Mouse (Mus musculus): ENCODE results near the gene Zcwpw1. TPM values are rescaled to one million over a fixed set of nuclear protein-coding genes. Genes with fewer than 3 reads are reported as not detected.
"Not testable (repeated sequence)": the region's sequence is repeated elsewhere in the genome, so short reads cannot be mapped to it uniquely, and the experiment has no call there.

The Zcwpw1 gene
- polyA plus RNA-seq, 1 experiment from 2014 or later, result 2.4 TPM

GRCm38 (mm10) chr5:137868600-137868999 is 81.0 kb downstream of the Zcwpw1 start:
- not testable (repeated sequence) for H3K36me3 ChIP-seq (ENCODE audit: insufficient read depth, low read length); H3K9me3 ChIP-seq (ENCODE audit: low read length); H3K9ac ChIP-seq (replicated peaks; ENCODE audit: low read depth); H3K4me1 ChIP-seq (ENCODE audit: insufficient read depth, low read depth, low read length); H3K27ac ChIP-seq (ENCODE audit: low read length); H3K4me2 ChIP-seq (replicated peaks; ENCODE audit: low read depth, low read length); DNase-seq (ENCODE audit: low spot score); H3K4me3 ChIP-seq (ENCODE audit: low read depth, low read length); H3K27me3 ChIP-seq (replicated peaks; ENCODE audit: insufficient read depth, low read length)
- peak; percentile 83 for ATAC-seq
- 27% methylated on average over 2 of the region's 2 CpGs for WGBS

GRCm38 (mm10) chr5:137871644-137872380 is 84.2 kb downstream of the Zcwpw1 start, which contains the start of gene Pilrb2:
Gene Pilrb2, minus strand, starts transcription at chr5:137871815.
- not testable (repeated sequence) for DNase-seq (ENCODE audit: low spot score); H3K4me3 ChIP-seq (ENCODE audit: low read depth, low read length)

More at GRCm38 (mm10) chr5:137871644-137872380, 84.2 kb downstream of the Zcwpw1 start, which contains the start of gene Pilrb2:
- ATAC-seq; H3K36me3 ChIP-seq (ENCODE audit: insufficient read depth, low read length); H3K27ac ChIP-seq (ENCODE audit: low read length); H3K9me3 ChIP-seq (ENCODE audit: low read length); H3K27me3 ChIP-seq (replicated peaks; ENCODE audit: insufficient read depth, low read length); H3K4me1 ChIP-seq (ENCODE audit: insufficient read depth, low read depth, low read length); H3K4me2 ChIP-seq (replicated peaks; ENCODE audit: low read depth, low read length); H3K9ac ChIP-seq (replicated peaks; ENCODE audit: low read depth): not testable (repeated sequence)
- WGBS, result 67% methylated on average over 2 of the region's 3 CpGs

Other genes starting within 250 kb of the Zcwpw1 start
- gene Actl6b, start 234.3 kb upstream of the Zcwpw1 start, polyA plus RNA-seq (2015; fragmentation: Nextera tagmentation; extraction: Ambion mirVana), result 0.15 TPM in 1 of 2 replicates, not detected in the other
- gene Tfr2, start 218.0 kb upstream of the Zcwpw1 start, polyA plus RNA-seq (2015; fragmentation: Nextera tagmentation; extraction: Ambion mirVana), result 0.33 and 0.87 TPM in 2 replicates
- 32.1 and 33.7 TPM in 2 replicates for gene Mospd3, start 186.7 kb upstream of the Zcwpw1 start, polyA plus RNA-seq (2015; fragmentation: Nextera tagmentation; extraction: Ambion mirVana)
- 86.6 and 101 TPM in 2 replicates for gene Pcolce, start 174.0 kb upstream of the Zcwpw1 start, polyA plus RNA-seq (2015; fragmentation: Nextera tagmentation; extraction: Ambion mirVana)
- 0.19 and 0.51 TPM in 2 replicates for gene Fbxo24, start 158.8 kb upstream of the Zcwpw1 start, polyA plus RNA-seq (2015; fragmentation: Nextera tagmentation; extraction: Ambion mirVana)
- 47.4 and 50.7 TPM in 2 replicates for gene Lrch4, start 158.7 kb upstream of the Zcwpw1 start, polyA plus RNA-seq (2015; fragmentation: Nextera tagmentation; extraction: Ambion mirVana)
- 11.6 and 12.3 TPM in 2 replicates for gene Gm20605, start 158.6 kb upstream of the Zcwpw1 start, polyA plus RNA-seq (2015; fragmentation: Nextera tagmentation; extraction: Ambion mirVana)
- 12.3 and 13.2 TPM in 2 replicates for gene Sap25, start 146.5 kb upstream of the Zcwpw1 start, polyA plus RNA-seq (2015; fragmentation: Nextera tagmentation; extraction: Ambion mirVana)
- 0.80 and 0.96 TPM in 2 replicates for gene Irs3, start 142.1 kb upstream of the Zcwpw1 start, polyA plus RNA-seq (2015; fragmentation: Nextera tagmentation; extraction: Ambion mirVana)
- 14.2 and 14.9 TPM in 2 replicates for gene Agfg2, start 103.1 kb upstream of the Zcwpw1 start, polyA plus RNA-seq (2015; fragmentation: Nextera tagmentation; extraction: Ambion mirVana)
- gene Nyap1, start 46.2 kb upstream of the Zcwpw1 start, polyA plus RNA-seq (2015; fragmentation: Nextera tagmentation; extraction: Ambion mirVana), result 0.51 and 0.65 TPM in 2 replicates
- 119 and 129 TPM in 2 replicates for gene Tsc22d4, start 42.1 kb upstream of the Zcwpw1 start, polyA plus RNA-seq (2015; fragmentation: Nextera tagmentation; extraction: Ambion mirVana)
- 28.8 and 29.8 TPM in 2 replicates for gene Ppp1r35, start 8.9 kb upstream of the Zcwpw1 start, polyA plus RNA-seq (2015; fragmentation: Nextera tagmentation; extraction: Ambion mirVana)
- gene Mepce, start 143 bp upstream of the Zcwpw1 start, polyA plus RNA-seq (2015; fragmentation: Nextera tagmentation; extraction: Ambion mirVana), result 12.2 and 13.7 TPM in 2 replicates
- 12.5 and 12.6 TPM in 2 replicates for gene Pilra, start 48.5 kb downstream of the Zcwpw1 start, polyA plus RNA-seq (2015; fragmentation: Nextera tagmentation; extraction: Ambion mirVana)
- gene Pilrb1, start 70.3 kb downstream of the Zcwpw1 start, polyA plus RNA-seq (2015; fragmentation: Nextera tagmentation; extraction: Ambion mirVana), result 3.6 and 4.7 TPM in 2 replicates
- 6.1 and 6.2 TPM in 2 replicates for gene Pilrb2, start 84.0 kb downstream of the Zcwpw1 start, polyA plus RNA-seq (2015; fragmentation: Nextera tagmentation; extraction: Ambion mirVana)
- gene Cyp3a13, start 133.8 kb downstream of the Zcwpw1 start, polyA plus RNA-seq (2015; fragmentation: Nextera tagmentation; extraction: Ambion mirVana), result 2.1 and 2.6 TPM in 2 replicates
- gene Gjc3, start 175.3 kb downstream of the Zcwpw1 start, polyA plus RNA-seq (2015; fragmentation: Nextera tagmentation; extraction: Ambion mirVana), result not detected in 2 replicates
- gene Azgp1, start 193.7 kb downstream of the Zcwpw1 start, polyA plus RNA-seq (2015; fragmentation: Nextera tagmentation; extraction: Ambion mirVana), result 0.20 and 0.82 TPM in 2 replicates
- not detected in 2 replicates for gene Smok3a, start 233.5 kb downstream of the Zcwpw1 start, polyA plus RNA-seq (2015; fragmentation: Nextera tagmentation; extraction: Ambion mirVana)
- not detected in 2 replicates for gene Smok3b, start 233.6 kb downstream of the Zcwpw1 start, polyA plus RNA-seq (2015; fragmentation: Nextera tagmentation; extraction: Ambion mirVana)

Data from lung, postnatal 0 days (tissue).